Mouse (Mus musculus) spleen, adult 2 months (tissue): Measurements from ENCODE around the gene Trex1. TPM values are rescaled to one million over a fixed set of nuclear protein-coding genes. Genes with fewer than 3 reads are reported as not detected.

ENCODE experiments used
- DNase-seq, 2 experiments: peaks; one replicate each; pipeline versions ENCODE4 v3.0.0 to v3.0.0-alpha.2; 2012 to 2021; ENCODE audit warnings: low spot score in 2 of 2, low read depth in 1 of 2
- H3K27ac ChIP-seq: fragments of 200-500 bp; 2 replicates; pipeline ENCODE4 v1.5.1; 2012; ENCODE audit warnings: low read length, inconsistent platforms; ENCODE audit not compliant: insufficient read depth
- H3K27me3 ChIP-seq: fragments of 200-500 bp; 2 replicates; pipeline ENCODE4 v1.6.1; 2012; ENCODE audit warnings: mild to moderate bottlenecking, moderate library complexity, low read length, inconsistent platforms; ENCODE audit not compliant: control insufficient read depth, insufficient read depth
- H3K36me3 ChIP-seq: fragments of 200-500 bp; 2 replicates; pipeline ENCODE4 v1.6.1; 2012; ENCODE audit warnings: mild to moderate bottlenecking, low read length, inconsistent platforms; ENCODE audit not compliant: control insufficient read depth, insufficient read depth
- H3K4me1 ChIP-seq: fragments of 200-500 bp; 2 replicates; pipeline ENCODE4 v1.6.1; 2011; ENCODE audit warnings: inconsistent platforms; ENCODE audit not compliant: control insufficient read depth, insufficient read depth, insufficient read length
- H3K4me3 ChIP-seq: fragments of 200-500 bp; 2 replicates; pipeline ENCODE4 v1.5.1; 2011; ENCODE audit warnings: mild to moderate bottlenecking, inconsistent platforms; ENCODE audit not compliant: insufficient read depth, insufficient read length; ENCODE audit errors: extremely low read depth
- CTCF ChIP-seq: fragments of 200-500 bp; IDR thresholded peaks from 2 replicates; pipeline ENCODE4 v1.5.1; 2011; ENCODE audit warnings: mild to moderate bottlenecking, inconsistent platforms; ENCODE audit not compliant: insufficient read depth, insufficient read length, insufficient replicate concordance; ENCODE audit errors: extremely low read depth
- POLR2A ChIP-seq: fragments of 200-500 bp; IDR thresholded peaks from 2 replicates; pipeline ENCODE4 v1.6.1; 2011; ENCODE audit warnings: low read depth, low read length, inconsistent platforms
- WGBS: fragments of 180-500 bp; shearing (Covaris S2); methylation state at CpG from one replicate; pipeline ENCODE4 v1.1.7; 2018; 5-methylcytosine and 5-hydroxymethylcytosine counted together
- polyA plus RNA-seq: library from polyadenylated mRNA; depleted of rRNA; stranded (reverse); fragments of >200 nt; gene quantifications from 2 replicates; pipeline ENCODE4 v1.2.3, GENCODE M21; 2012

The Trex1 gene
- polyA plus RNA-seq, 1 experiment = 137 TPM

DNA sequence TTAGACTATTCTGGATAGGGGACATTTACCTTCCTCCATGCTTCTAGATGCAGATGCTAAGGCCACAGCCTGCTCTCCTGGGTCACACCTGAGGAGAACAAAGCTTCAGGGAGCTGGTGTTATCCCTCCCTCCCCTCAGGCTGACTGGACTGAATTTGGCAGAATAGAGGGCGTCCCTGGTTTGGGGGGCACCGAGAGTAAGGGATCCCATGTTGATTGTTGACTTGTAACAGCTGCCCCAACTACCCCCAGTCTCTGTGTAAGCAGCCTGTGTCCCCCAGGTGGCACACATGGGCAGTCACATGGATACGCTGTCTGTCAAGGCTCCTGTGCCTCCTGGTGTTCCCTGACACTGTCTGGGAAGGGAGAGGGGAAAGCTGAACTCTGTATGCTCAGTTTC is 31.1 kb downstream of the Trex1 start:
- TF ChIP-seq CTCF (no peak), POLR2A (no peak)
- DNase-seq = no peak
- H3K4me3 ChIP-seq = no peak overlapping the region
- H3K36me3 ChIP-seq = 0 out of 2 replicates have a peak, but pooled peaks cover 2% of the 10 kb centered on the region
- no peak overlapping the region for H3K27ac ChIP-seq
- H3K4me1 ChIP-seq = peaks cover 7% of the 10 kb centered on the region; the same call in 1 of the 2 replicates
- no peaks in the 10 kb centered on the region for H3K27me3 ChIP-seq
- WGBS = 96% methylated on average over 3 of the region's 3 CpGs

DNA sequence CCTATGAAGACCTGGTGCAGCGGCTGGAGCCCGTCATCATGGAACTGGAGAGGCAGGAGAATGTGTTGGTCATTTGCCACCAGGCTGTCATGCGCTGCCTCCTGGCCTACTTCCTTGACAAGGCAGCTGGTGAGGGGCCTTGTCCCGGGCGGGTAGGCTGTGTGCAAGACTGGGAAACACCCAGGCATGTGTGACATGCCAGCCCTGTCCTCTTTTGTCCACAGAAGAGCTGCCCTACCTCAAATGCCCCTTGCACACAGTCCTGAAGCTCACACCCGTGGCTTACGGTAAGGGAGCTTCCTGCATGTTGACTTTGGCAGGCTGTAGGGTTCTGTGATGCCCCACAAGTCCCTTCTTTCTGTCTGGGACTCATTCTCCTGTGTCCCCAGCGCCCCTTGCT is 32.0 kb downstream of the Trex1 start:
- no peak for TF ChIP-seq POLR2A
- no peak for TF ChIP-seq CTCF
- H3K36me3 ChIP-seq = 0 out of 2 replicates have a peak, but pooled peaks cover 2% of the 10 kb centered on the region
- 80% methylated on average over 8 of the region's 8 CpGs for WGBS

DNA sequence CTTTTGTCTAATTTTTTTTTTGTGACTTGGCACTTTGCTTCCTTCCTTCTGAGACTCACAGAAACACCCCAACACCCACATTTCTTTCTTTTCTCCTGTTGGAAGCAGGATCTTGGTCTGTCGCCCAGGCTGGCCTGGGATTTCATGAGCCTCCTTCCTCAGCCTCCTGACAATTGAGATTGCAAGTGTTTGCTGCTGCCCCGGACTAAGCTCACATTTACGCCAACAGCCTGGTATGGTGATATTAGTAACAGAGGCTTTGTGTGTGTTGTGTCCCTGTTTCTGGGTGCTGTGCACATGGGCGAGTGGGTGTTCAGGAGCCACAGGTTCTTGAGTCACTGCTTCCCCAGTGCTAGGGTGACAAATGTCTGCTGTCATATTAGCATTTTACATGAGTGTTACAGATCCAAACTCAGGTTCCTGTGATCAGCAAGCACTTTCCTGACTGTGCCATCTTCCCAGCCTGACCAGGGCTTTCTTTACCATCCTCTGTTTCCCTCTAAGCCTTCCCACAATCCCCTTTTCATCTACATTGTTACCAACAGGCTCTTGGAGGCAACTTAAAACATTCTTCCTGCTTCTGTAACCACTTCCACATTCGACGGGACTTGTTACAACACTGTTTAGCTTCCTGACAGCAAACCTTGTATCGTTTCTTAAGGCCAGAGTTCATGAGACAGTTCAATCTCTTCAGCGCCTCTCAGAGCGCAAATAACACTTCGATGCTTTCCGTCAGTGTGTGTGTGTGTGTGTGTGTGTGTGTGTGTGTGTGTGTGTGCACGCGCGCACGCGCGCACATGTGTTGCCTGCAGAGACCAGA is 36.5 kb downstream of the Trex1 start:
- WGBS = 56% methylated on average over 17 of the region's 17 CpGs
- TF ChIP-seq POLR2A = no peak
- peak overlapping the region; percentile 71 for H3K27ac ChIP-seq

More for the DNA sequence above, 32.0 kb downstream of the Trex1 start:
- no peak for DNase-seq
- H3K27me3 ChIP-seq = no peaks in the 10 kb centered on the region
- peaks cover 15% of the 10 kb centered on the region; the same call in 1 of the 2 replicates for H3K4me1 ChIP-seq
- no peak overlapping the region for H3K4me3 ChIP-seq
- no peak overlapping the region for H3K27ac ChIP-seq

DNA sequence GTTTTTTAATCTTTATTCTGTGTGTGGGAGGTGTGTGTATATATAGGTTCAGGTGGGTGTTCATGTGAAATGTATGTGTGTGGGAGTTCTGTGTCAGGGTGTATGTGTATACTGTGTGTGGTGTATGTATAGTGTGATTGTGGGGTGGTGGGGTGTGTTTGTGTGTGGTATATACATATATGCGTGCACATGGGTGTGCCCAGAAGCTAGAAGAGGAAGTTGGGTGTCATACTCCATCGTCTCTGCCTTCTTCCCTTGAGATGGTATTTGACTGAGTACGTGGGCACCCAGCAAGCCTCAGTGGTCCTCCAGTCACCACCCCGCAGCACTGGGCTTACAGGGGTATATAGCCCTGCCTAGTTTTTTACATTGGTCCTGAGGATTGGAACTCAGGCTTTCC is 38.1 kb downstream of the Trex1 start:
- peak; percentile 46 to 51 for DNase-seq
- Histone ChIP-seq H3K36me3 (no peaks in the 10 kb centered on the region; the same call in 1 of the 2 replicates), H3K27me3 (no peaks in the 10 kb centered on the region), H3K27ac (peak overlapping the region; percentile 92), H3K4me3 (no peak overlapping the region), H3K4me1 (peaks cover 22% of the 10 kb centered on the region)
- WGBS = 20% methylated on average over 4 of the region's 4 CpGs
- TF ChIP-seq CTCF (no peak), POLR2A (no peak)

More for the DNA sequence above, 36.5 kb downstream of the Trex1 start:
- no peak for DNase-seq
- Histone ChIP-seq H3K4me1 (peaks cover 22% of the 10 kb centered on the region), H3K4me3 (no peak overlapping the region), H3K36me3 (no peaks in the 10 kb centered on the region; the same call in 1 of the 2 replicates), H3K27me3 (no peaks in the 10 kb centered on the region)

DNA sequence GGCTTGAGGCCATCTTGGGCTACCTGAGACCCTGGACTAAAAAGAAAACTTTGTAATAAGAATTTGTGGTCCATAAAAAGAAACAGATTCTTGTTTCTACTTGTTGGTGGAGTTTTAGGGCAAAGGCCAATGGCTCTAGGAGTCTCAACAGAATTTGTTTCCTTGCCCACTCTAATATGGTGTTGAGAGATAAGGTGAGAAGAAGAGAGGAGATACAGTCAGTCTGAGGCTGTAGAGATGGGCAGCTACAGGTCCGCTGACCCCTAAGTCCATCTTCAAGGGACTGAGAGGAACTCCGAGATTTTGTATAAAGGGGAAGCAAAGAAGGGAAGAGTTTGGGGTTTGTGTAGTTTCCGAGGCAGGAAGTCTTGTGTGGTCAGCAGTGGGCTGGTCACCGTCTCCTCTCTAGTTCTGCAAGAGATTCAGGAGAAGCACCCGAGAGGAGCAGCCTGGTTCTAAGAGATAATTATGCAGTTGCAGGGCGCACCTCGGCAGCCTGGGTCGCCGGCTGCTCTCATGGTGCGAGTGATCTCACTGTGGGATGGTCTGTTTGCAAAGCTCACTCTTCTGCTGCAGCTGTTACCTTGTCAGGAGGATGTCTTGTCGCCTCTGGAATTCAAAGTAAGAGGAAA is 42.4 kb downstream of the Trex1 start:
- Histone ChIP-seq H3K4me3 (no peak overlapping the region), H3K4me1 (peaks cover 6% of the 10 kb centered on the region), H3K27ac (no peak overlapping the region), H3K27me3 (no peaks in the 10 kb centered on the region), H3K36me3 (no peaks in the 10 kb centered on the region; the same call in 1 of the 2 replicates)
- no peak for DNase-seq
- 37% methylated on average over 11 of the region's 11 CpGs for WGBS
- no peak for TF ChIP-seq POLR2A
- no peak for TF ChIP-seq CTCF

DNA sequence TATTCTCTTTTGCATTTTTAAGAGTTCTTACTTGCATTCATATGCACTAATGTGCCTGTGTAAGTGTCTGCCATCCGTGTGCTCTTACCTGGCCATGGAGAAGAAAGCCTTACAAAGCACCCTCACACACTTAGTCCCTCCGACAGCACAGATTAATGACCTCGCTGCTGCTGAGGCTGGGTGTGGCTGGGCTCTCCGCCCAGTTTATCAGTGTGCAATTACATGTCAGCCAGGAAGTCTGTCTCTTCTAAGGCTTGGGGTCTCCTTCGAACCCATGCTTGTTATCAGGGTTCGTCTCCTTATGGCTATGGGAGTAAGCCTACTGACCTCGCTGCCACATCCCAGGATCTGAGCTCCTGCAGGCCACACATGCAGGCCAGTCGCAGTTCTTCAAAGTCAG is 44.1 kb downstream of the Trex1 start:
- no peaks in the 10 kb centered on the region for H3K27me3 ChIP-seq
- 84% methylated on average over 8 of the region's 8 CpGs for WGBS
- H3K36me3 ChIP-seq = peaks cover under 1% of the 10 kb centered on the region; the same call in 1 of the 2 replicates
- no peak overlapping the region for H3K4me3 ChIP-seq
- H3K4me1 ChIP-seq = no peaks in the 10 kb centered on the region
- TF ChIP-seq CTCF (no peak), POLR2A (no peak)
- H3K27ac ChIP-seq = no peak overlapping the region
- DNase-seq = no peak

DNA sequence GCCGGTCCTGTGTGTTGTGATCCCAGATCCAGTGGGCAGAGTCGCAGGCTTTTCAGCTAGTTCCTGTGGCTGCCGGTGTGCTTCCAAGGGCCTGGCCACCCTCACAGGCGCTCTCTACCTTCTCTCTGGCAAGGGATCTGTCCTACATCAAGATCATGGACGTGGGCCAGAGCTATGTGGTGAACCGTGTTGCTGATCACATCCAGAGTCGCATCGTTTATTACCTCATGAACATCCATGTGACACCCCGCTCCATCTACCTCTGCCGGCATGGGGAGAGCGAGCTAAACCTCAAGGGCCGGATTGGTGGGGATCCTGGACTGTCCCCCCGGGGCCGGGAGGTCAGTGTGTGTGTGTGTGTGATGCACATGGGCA is 49.2 kb downstream of the Trex1 start:
- DNase-seq = no peak
- TF ChIP-seq POLR2A (no peak), CTCF (no peak)
- Histone ChIP-seq H3K36me3 (peaks cover 2% of the 10 kb centered on the region; the same call in 1 of the 2 replicates), H3K27ac (no peak overlapping the region), H3K27me3 (no peaks in the 10 kb centered on the region), H3K4me3 (no peak overlapping the region), H3K4me1 (0 out of 2 replicates have a peak, but pooled peaks cover 3% of the 10 kb centered on the region)
- 76% methylated on average over 14 of the region's 14 CpGs for WGBS
